Mouse (Mus musculus) telencephalon, adult 2 months (tissue): ENCODE measurements around the gene Wnt10a.

Experiments used
- DNase-seq: peaks from one replicate; pipeline ENCODE4 v3.0.0-alpha.2; 2011; ENCODE audit warnings: low read depth, low spot score

The Wnt10a gene

GRCm38 (mm10) chr1:74784041-74784759, 7.1 kb upstream of the Wnt10a start:
- DNase-seq: no peak

DNA sequence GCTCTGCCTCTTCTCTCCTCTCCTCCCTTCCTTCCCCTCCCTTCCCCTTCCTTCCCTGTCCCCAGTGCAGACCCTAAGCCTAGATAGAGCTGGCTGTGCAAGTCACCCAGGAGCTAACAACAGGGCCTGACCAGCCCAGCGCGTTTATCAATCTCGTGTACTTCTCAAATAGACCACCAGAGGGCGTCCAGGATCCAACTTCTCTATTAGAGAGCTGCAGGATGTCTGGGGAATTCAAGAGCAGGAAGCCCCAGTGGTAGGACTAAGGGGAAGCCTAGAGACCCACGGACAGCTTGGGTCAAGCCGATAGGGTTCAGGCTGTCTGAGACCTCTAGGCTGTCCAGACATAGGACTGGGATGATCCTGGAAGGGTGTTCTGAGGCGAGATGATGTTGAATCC, 3.5 kb upstream of the Wnt10a start:
- no peak for DNase-seq

- no peak for DNase-seq
Measured at GRCm38 (mm10) chr1:74788603-74789176, 2.6 kb upstream of the Wnt10a start.

- DNase-seq: no peak
Measured at GRCm38 (mm10) chr1:74790095-74790494, 1.2 kb upstream of the Wnt10a start.

- no peak for DNase-seq
Measured at GRCm38 (mm10) chr1:74792831-74793660, 1.7 kb downstream of the Wnt10a start.

- no peak for DNase-seq
Measured at GRCm38 (mm10) chr1:74794487-74795144, 3.3 kb downstream of the Wnt10a start.

- no peak for DNase-seq
Measured at GRCm38 (mm10) chr1:74795145-74795529, 3.8 kb downstream of the Wnt10a start.

- no peak for DNase-seq
Measured at GRCm38 (mm10) chr1:74797459-74797858, 6.1 kb downstream of the Wnt10a start.

DNA sequence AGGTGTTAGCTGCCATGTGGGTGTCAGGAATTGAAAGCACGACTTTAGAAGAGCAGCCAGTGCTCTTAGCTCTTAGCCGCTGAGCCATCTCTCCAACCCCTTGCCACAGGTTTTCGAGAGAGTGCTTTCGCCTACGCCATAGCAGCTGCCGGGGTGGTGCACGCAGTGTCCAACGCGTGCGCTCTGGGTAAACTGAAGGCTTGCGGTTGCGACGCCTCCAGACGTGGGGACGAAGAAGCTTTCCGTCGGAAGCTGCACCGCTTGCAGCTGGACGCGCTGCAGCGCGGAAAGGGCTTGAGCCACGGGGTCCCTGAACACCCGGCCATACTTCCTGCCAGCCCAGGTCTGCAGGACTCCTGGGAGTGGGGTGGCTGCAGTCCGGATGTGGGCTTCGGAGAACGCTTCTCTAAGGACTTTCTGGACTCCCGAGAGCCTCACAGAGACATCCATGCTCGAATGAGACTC, 9.1 kb downstream of the Wnt10a start:
- peak; percentile 48 for DNase-seq

DNA sequence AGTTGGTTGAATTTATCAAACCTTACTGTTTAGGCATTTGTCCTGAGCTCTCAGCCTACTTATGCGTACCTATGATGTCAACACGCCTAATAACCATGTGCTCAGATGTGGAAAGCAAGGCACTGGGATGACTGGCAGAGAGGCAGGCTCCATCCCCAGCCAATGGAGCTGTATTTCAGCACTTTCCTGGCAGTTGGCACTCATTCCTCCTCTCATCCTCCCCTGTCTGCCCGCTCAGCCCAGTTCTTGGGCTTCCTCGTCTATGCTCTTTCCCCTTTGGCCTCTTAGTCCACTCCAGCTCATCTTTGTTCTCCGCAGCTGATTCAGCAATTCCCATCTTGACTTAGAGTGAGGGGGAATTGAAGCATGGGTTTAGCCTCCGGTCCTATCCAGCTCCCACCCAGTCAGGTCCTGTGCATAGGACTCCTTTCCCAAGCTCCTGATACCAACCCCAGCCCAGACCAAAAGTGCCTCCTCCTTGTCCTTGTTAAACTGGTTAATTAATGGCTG, 10.4 kb downstream of the Wnt10a start:
- DNase-seq: no peak

GRCm38 (mm10) chr1:74802795-74803656, 11.7 kb downstream of the Wnt10a start:
- DNase-seq: no peak

DNA sequence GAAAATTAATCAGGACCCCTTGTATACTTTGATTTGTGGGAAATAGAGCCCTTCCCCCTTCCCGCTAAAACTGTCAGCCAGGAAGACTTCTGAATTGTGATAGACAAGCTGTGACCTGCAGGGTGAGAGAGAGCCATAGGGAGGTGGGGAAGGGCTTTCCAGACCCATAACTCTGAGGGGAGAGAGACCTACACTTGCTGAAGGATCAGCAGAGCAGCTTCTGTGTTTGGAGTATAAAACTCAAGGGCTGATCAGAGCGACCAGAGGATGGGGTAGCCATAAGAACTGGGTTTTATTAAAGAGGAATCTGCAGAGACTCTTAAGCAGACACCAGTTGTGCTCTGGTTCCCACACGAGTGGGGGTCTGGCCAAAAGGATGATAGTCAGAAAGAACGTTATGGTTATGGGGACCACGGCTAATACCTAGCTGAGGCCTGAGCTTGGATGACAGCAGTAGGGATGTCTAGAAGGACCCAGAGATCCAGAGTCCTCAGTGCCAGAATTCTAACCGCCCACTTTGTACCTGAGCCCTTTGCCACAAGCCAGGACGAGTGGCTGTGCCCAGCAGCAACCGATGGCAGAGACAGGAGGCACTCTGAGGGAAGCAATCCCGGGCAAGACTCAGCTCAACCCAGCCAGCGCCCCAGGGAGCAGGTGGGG, 13.0 kb downstream of the Wnt10a start:
- no peak for DNase-seq

- DNase-seq: no peak
Measured at GRCm38 (mm10) chr1:74805340-74805835, 14.1 kb downstream of the Wnt10a start.

GRCm38 (mm10) chr1:74805843-74806242, 14.5 kb downstream of the Wnt10a start:
- no peak for DNase-seq

- no peak for DNase-seq
Measured at GRCm38 (mm10) chr1:74806360-74807311, 15.3 kb downstream of the Wnt10a start.

DNA sequence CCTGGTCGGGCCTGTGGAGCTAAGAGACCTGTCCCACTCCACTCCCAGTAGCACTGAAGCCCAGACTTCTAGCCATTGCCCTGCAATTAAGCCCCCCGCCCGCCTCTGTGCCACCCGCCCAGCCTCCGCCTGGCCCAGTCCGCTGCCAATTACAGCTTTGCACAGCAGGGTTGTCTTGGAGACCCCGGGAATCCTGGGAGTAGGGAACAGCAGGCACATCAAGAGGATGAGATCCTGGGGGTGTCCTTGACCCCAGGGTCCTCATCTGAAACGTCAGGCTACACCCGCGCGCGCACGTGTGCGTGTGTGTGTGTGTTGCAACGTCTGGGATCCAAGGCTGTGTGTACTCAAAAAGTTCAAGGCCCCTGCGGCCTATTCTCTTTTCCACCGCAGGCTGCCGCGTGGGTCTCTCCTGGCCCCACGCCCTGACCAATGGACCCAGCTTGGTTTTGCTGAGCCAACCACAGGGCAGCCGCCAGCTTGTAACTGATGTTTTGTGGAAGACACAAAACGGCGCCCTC, 16.3 kb downstream of the Wnt10a start:
- no peak for DNase-seq

GRCm38 (mm10) chr1:74808078-74808477, 16.8 kb downstream of the Wnt10a start:
- peak; percentile 70 for DNase-seq

- no peak for DNase-seq
Measured at GRCm38 (mm10) chr1:74809007-74809406, 17.7 kb downstream of the Wnt10a start.
